Mouse (Mus musculus) adrenal gland, adult 8-10 months (tissue): ENCODE results near the gene Fam131a. TPM values are rescaled to one million over a fixed set of nuclear protein-coding genes. Genes with fewer than 3 reads are reported as not detected.
"Not testable (repeated sequence)": the region's sequence is repeated elsewhere in the genome, so short reads cannot be mapped to it uniquely, and the experiment has no call there.

Source experiments
- DNase-seq: peaks from one replicate; pipeline ENCODE4 v3.0.0; 2022
- total RNA-seq, 4 experiments: library from RNA; stranded (reverse); gene quantifications; 2 replicates each; pipeline ENCODE4 v1.2.4; 2022

The Fam131a gene
- 10 to 100 TPM; 15.1 to 24.4 (median 19.7) TPM for total RNA-seq

GRCm38 (mm10) chr16:20693111-20693701 lies at the start of gene Fam131a:
Gene Fam131a (plus strand): TSS chr16:20693241.
- peak; percentile 91 for DNase-seq

- peak; percentile 42 for DNase-seq
These were observed 49.1 kb upstream of the Fam131a start for GRCm38 (mm10) chr16:20643911-20644310.

GRCm38 (mm10) chr16:20651076-20651946 lies 41.7 kb upstream of the Fam131a start, which contains the start of gene Psmd2:
Gene Psmd2 (plus strand): TSS chr16:20651652.
- peak; percentile 95 for DNase-seq

GRCm38 (mm10) chr16:20651947-20652310 lies 41.1 kb upstream of the Fam131a start:
- no peak for DNase-seq

GRCm38 (mm10) chr16:20653315-20653714 lies 39.7 kb upstream of the Fam131a start:
- no peak for DNase-seq

- no peak for DNase-seq
These were observed 35.4 kb upstream of the Fam131a start for GRCm38 (mm10) chr16:20657661-20658060.

GRCm38 (mm10) chr16:20668013-20668412 lies 25.0 kb upstream of the Fam131a start, which contains the start of gene Eif4g1:
Gene Eif4g1 (plus strand): TSS chr16:20668313.
- not testable (repeated sequence) for DNase-seq

- DNase-seq: no peak
These were observed 22.8 kb upstream of the Fam131a start for GRCm38 (mm10) chr16:20670291-20670690.

- no peak for DNase-seq
These were observed 21.2 kb upstream of the Fam131a start for GRCm38 (mm10) chr16:20671886-20672285.

GRCm38 (mm10) chr16:20672500-20672902 lies 20.5 kb upstream of the Fam131a start:
- peak; percentile 96 for DNase-seq

GRCm38 (mm10) chr16:20672965-20673705 lies 19.9 kb upstream of the Fam131a start:
- no peak for DNase-seq

GRCm38 (mm10) chr16:20673706-20674303 lies 19.2 kb upstream of the Fam131a start:
- peak; percentile 70 for DNase-seq

GRCm38 (mm10) chr16:20675213-20675612 lies 17.8 kb upstream of the Fam131a start:
- DNase-seq: no peak

GRCm38 (mm10) chr16:20676702-20677101 lies 16.3 kb upstream of the Fam131a start:
- no peak for DNase-seq

- DNase-seq: no peak
These were observed 15.7 kb upstream of the Fam131a start for GRCm38 (mm10) chr16:20677380-20677779.

- peak; percentile 92 for DNase-seq
These were observed 14.9 kb upstream of the Fam131a start for GRCm38 (mm10) chr16:20677974-20678675.

GRCm38 (mm10) chr16:20690774-20691173 lies 2.3 kb upstream of the Fam131a start:
- DNase-seq: no peak

GRCm38 (mm10) chr16:20691617-20692016 lies 1.4 kb upstream of the Fam131a start:
- DNase-seq: no peak

- no peak for DNase-seq
These were observed 638 bp upstream of the Fam131a start for GRCm38 (mm10) chr16:20692241-20692965.

- DNase-seq: no peak
These were observed 1.7 kb downstream of the Fam131a start for GRCm38 (mm10) chr16:20694781-20695180.
